Mouse (Mus musculus) megakaryocyte, embryonic 14.5 days (primary cell): ENCODE data around the gene Ppie. TPM values are rescaled to one million over a fixed set of nuclear protein-coding genes. Genes with fewer than 3 reads are reported as not detected.
"Not testable (repeated sequence)": the region's sequence is repeated elsewhere in the genome, so short reads cannot be mapped to it uniquely, and the experiment has no call there.

Experiments used
- H3K27me3 ChIP-seq: replicated peaks from 2 replicates; pipeline ENCODE3; 2012; ENCODE audit warnings: inconsistent platforms
- H3K36me3 ChIP-seq: replicated peaks from 2 replicates; pipeline ENCODE3; 2012; ENCODE audit warnings: low read length, inconsistent platforms, mixed read lengths
- H3K4me1 ChIP-seq: 2 replicates; pipeline ENCODE4 v1.6.1; 2012; ENCODE audit warnings: inconsistent platforms
- H3K4me3 ChIP-seq: replicated peaks from 2 replicates; pipeline ENCODE3; 2012; ENCODE audit warnings: moderate library complexity, mild to moderate bottlenecking, inconsistent platforms
- H3K9me3 ChIP-seq: 2 replicates; pipeline ENCODE4 v1.6.1; 2012; ENCODE audit warnings: inconsistent platforms
- FLI1 ChIP-seq: IDR thresholded peaks from 2 replicates; pipeline ENCODE4 v1.6.1; 2012; ENCODE audit warnings: low read length, inconsistent platforms, mixed read lengths
- GATA1 ChIP-seq: IDR thresholded peaks from 3 replicates; pipeline ENCODE4 v1.6.1; 2012; ENCODE audit warnings: mixed read lengths, low read length, inconsistent platforms, borderline replicate concordance
- polyA plus RNA-seq: library from polyadenylated mRNA; stranded (reverse); fragments of >175 nt; gene quantifications from 2 replicates; pipeline ENCODE4 v1.2.3, GENCODE M21; 2012; ENCODE audit warnings: low replicate concordance; ENCODE audit not compliant: insufficient read depth

Ppie gene
- polyA plus RNA-seq, 1 experiment = 4.7 TPM

- peaks cover 41% of the 10 kb centered on the region for H3K27me3 ChIP-seq
- no peaks in the 10 kb centered on the region for H3K36me3 ChIP-seq
- no peak for TF ChIP-seq FLI1
- TF ChIP-seq GATA1 = no peak
- H3K4me1 ChIP-seq = peaks cover 19% of the 10 kb centered on the region
- peaks cover 17% of the 10 kb centered on the region for H3K9me3 ChIP-seq
- peak within 1 kb of the TSS; percentile 42 for H3K4me3 ChIP-seq
These were observed 23.7 kb downstream of the Ppie start, which contains the start of gene Oxct2b for GRCm38 (mm10) chr4:123116011-123116410. Gene Oxct2b, plus strand, starts transcription at chr4:123116266.

GRCm38 (mm10) chr4:123114651-123115050 is 25.1 kb downstream of the Ppie start:
- Histone ChIP-seq H3K27me3 (peaks cover 42% of the 10 kb centered on the region), H3K9me3 (peaks cover 17% of the 10 kb centered on the region), H3K4me1 (peaks cover 19% of the 10 kb centered on the region)
- not testable (repeated sequence) for H3K36me3 ChIP-seq, H3K4me3 ChIP-seq

GRCm38 (mm10) chr4:123112216-123112764 is 27.5 kb downstream of the Ppie start:
- peaks cover 52% of the 10 kb centered on the region for H3K27me3 ChIP-seq
- peaks cover 19% of the 10 kb centered on the region for H3K4me1 ChIP-seq
- H3K4me3 ChIP-seq = no peak overlapping the region
- peaks cover 11% of the 10 kb centered on the region for H3K9me3 ChIP-seq
- no peaks in the 10 kb centered on the region for H3K36me3 ChIP-seq
- no peak for TF ChIP-seq FLI1
- no peak for TF ChIP-seq GATA1

GRCm38 (mm10) chr4:123111275-123111983 is 28.3 kb downstream of the Ppie start:
- not testable (repeated sequence) for H3K36me3 ChIP-seq, H3K4me3 ChIP-seq, H3K9me3 ChIP-seq
- Histone ChIP-seq H3K27me3 (peaks cover 58% of the 10 kb centered on the region), H3K4me1 (peaks cover 19% of the 10 kb centered on the region)

GRCm38 (mm10) chr4:123110751-123111150 is 29.0 kb downstream of the Ppie start:
- peaks cover 57% of the 10 kb centered on the region for H3K27me3 ChIP-seq
- no peaks in the 10 kb centered on the region for H3K36me3 ChIP-seq
- peaks cover 17% of the 10 kb centered on the region for H3K4me1 ChIP-seq
- H3K9me3 ChIP-seq = no peaks in the 10 kb centered on the region
- TF ChIP-seq GATA1 (no peak), FLI1 (no peak)
- H3K4me3 ChIP-seq = no peak overlapping the region

DNA sequence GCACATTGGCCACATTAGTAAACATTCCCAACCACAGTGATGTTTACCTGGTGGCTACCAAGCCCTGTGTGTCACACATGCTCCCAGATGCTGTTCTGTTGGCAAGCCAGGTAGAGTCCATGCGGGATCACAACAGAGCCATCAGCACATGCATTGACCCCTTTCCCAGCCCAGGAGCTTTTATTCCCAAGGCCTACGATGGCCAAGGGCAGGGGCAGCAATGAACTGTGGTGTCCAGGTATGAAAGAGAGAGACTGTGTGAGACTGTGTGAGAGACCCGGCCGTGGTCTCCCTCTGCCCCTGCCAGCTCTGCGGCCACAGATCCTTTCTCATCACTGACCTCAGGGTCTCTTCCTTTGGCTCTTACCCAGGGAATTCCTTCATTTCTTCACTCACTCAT is 31.7 kb downstream of the Ppie start:
- H3K4me3 ChIP-seq = no peak overlapping the region
- peaks cover 25% of the 10 kb centered on the region for H3K4me1 ChIP-seq
- H3K9me3 ChIP-seq = peaks cover 13% of the 10 kb centered on the region
- peaks cover 67% of the 10 kb centered on the region for H3K27me3 ChIP-seq
- TF ChIP-seq GATA1 (no peak), FLI1 (no peak)
- H3K36me3 ChIP-seq = no peaks in the 10 kb centered on the region

DNA sequence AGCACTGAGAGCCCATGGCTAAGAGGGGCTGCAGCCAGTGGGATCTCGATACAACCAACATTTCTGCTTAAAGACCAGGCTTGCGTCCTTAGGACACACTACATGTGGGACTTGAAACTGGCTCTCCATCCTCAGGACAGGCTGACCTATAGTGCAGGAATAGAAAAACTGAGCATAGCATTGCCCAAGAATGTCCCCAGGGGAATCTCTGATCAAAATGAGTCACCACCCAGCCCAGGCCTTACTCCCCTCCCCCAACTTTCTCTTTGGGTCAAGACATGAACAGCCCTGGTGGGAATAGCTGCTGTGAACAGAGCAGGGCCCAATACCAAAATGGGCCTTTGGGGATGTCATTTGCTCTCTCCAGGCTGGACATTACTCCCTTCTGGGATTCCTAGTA is 32.9 kb downstream of the Ppie start:
- H3K36me3 ChIP-seq = no peaks in the 10 kb centered on the region
- peaks cover 13% of the 10 kb centered on the region for H3K9me3 ChIP-seq
- H3K4me3 ChIP-seq = no peak overlapping the region
- H3K27me3 ChIP-seq = peaks cover 67% of the 10 kb centered on the region
- peaks cover 16% of the 10 kb centered on the region for H3K4me1 ChIP-seq
- TF ChIP-seq FLI1 (no peak), GATA1 (no peak)

- Histone ChIP-seq H3K27me3 (peaks cover 66% of the 10 kb centered on the region), H3K9me3 (peaks cover 13% of the 10 kb centered on the region), H3K4me1 (peaks cover 15% of the 10 kb centered on the region)
- H3K4me3 ChIP-seq, H3K36me3 ChIP-seq: not testable (repeated sequence)
These were observed 33.8 kb downstream of the Ppie start for GRCm38 (mm10) chr4:123105929-123106328.

- peaks cover 65% of the 10 kb centered on the region for H3K27me3 ChIP-seq
- peaks cover 15% of the 10 kb centered on the region for H3K4me1 ChIP-seq
- H3K36me3 ChIP-seq = no peaks in the 10 kb centered on the region
- no peak for TF ChIP-seq GATA1
- TF ChIP-seq FLI1 = no peak
- H3K9me3 ChIP-seq = peaks cover 13% of the 10 kb centered on the region
- H3K4me3 ChIP-seq = peak overlapping the region; percentile 38
These were observed 34.3 kb downstream of the Ppie start for GRCm38 (mm10) chr4:123105451-123105790.

DNA sequence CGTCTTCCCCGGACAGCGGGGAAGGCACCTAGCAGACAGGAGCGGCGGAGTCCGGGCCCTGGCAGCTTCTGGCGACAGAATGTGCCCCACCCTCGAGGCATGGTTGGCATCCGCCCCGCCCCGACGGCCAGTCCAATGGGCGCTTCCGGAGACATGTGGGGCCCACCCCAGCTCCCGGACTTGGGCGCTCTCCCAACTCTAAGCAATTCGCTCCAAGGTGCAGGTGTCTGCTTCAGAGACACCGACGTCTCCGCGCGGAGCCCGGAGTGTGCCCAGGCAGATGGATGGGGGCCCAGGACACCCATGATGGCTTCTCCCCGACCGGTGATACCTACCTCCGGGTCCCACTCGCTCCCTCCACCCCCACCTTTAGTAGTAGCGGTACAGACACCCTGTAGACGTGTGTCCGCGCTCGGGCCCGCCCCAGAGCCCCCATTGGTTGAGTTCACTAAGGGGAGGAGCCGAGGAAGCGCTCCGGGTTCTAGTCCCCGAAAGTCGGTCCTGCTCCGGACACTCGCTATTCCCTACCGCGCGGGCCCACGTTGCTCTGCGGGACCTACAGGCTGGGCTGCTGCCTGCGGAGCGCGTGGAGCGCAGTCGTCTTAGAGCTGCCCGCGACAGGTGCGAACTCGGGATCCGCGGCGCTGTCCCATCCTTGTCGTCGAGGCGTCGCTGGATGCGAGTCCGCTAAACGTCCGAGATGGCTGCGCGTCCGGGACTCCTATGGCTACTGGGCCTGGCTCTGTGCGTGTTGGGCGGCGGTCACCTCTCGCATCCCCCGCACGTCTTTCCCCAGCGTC is 34.9 kb downstream of the Ppie start, which contains the start of gene Bmp8b:
Bmp8b (plus strand) TSS at position 515 of the 800 bp plus-strand sequence.
- peak within 1 kb of the TSS; percentile 46 for H3K4me3 ChIP-seq
- H3K36me3 ChIP-seq = no peaks in the 10 kb centered on the region
- TF ChIP-seq GATA1 (no peak), FLI1 (no peak)
- H3K9me3 ChIP-seq = peaks cover 13% of the 10 kb centered on the region
- peaks cover 15% of the 10 kb centered on the region for H3K4me1 ChIP-seq
- H3K27me3 ChIP-seq = peaks cover 67% of the 10 kb centered on the region
